Mouse (Mus musculus): Measurements from ENCODE around the gene Hip1. TPM values are rescaled to one million over a fixed set of nuclear protein-coding genes. Genes with fewer than 3 reads are reported as not detected.
A peak's percentile ranks its signal among the peaks of the same experiment; 100 is the strongest.

The Hip1 gene
- total RNA-seq, 2 experiments from 2014 or later, result 54.1 to 58.9 TPM

- intact Hi-C loops (cut with DNase I; ENCODE audit: low total_unique reads), result no loop called here
- no peak for DNase-seq
Observed at GRCm38 (mm10) chr5:135537326-135537725, 7.6 kb downstream of the Hip1 start.

GRCm38 (mm10) chr5:135535867-135536266 is 9.1 kb downstream of the Hip1 start:
- intact Hi-C loops (cut with DNase I; ENCODE audit: low total_unique reads), result no loop called here

GRCm38 (mm10) chr5:135533431-135533830 is 11.5 kb downstream of the Hip1 start:
- intact Hi-C loops (cut with DNase I; ENCODE audit: low total_unique reads), result no loop called here
- peak; percentile 63 for DNase-seq

More at GRCm38 (mm10) chr5:135535867-135536266, 9.1 kb downstream of the Hip1 start:
- DNase-seq, result no peak

GRCm38 (mm10) chr5:135531306-135531845 is 13.5 kb downstream of the Hip1 start:
- no peak for DNase-seq
- intact Hi-C loops (cut with DNase I; ENCODE audit: low total_unique reads), result no loop called here

- intact Hi-C loops (cut with DNase I; ENCODE audit: low total_unique reads), result no loop called here
- DNase-seq, result no peak
Observed at GRCm38 (mm10) chr5:135529964-135530363, 15.0 kb downstream of the Hip1 start.

GRCm38 (mm10) chr5:135529310-135529709 is 15.6 kb downstream of the Hip1 start:
- intact Hi-C loops (cut with DNase I; ENCODE audit: low total_unique reads), result no loop called here
- no peak for DNase-seq

GRCm38 (mm10) chr5:135527986-135528385 is 16.9 kb downstream of the Hip1 start:
- intact Hi-C loops (cut with DNase I; ENCODE audit: low total_unique reads), result no loop called here
- DNase-seq, result no peak

- intact Hi-C loops (cut with DNase I; ENCODE audit: low total_unique reads), result no loop called here
- DNase-seq, result peak; percentile 24
Observed at GRCm38 (mm10) chr5:135524660-135525560, 20.0 kb downstream of the Hip1 start.

GRCm38 (mm10) chr5:135524087-135524486 is 20.8 kb downstream of the Hip1 start:
- intact Hi-C loops (cut with DNase I; ENCODE audit: low total_unique reads), result no loop called here
- DNase-seq, result no peak

- intact Hi-C loops (cut with DNase I; ENCODE audit: low total_unique reads), result no loop called here
- DNase-seq, result peak; percentile 57
Observed at GRCm38 (mm10) chr5:135522111-135522722, 22.7 kb downstream of the Hip1 start.

GRCm38 (mm10) chr5:135517348-135517883 is 27.5 kb downstream of the Hip1 start:
- intact Hi-C loops (cut with DNase I; ENCODE audit: low total_unique reads), result no loop called here
- no peak for DNase-seq

GRCm38 (mm10) chr5:135513131-135513530 is 31.8 kb downstream of the Hip1 start:
- intact Hi-C loops (cut with DNase I; ENCODE audit: low total_unique reads), result loop anchor here (5.0 kb wide), 1 partner anchor 34 kb away; the partner anchor contains the start of gene Hip1
- DNase-seq, result peak; percentile 29

GRCm38 (mm10) chr5:135511105-135511504 is 33.8 kb downstream of the Hip1 start:
- intact Hi-C loops (cut with DNase I; ENCODE audit: low total_unique reads), result loop anchor here (5.0 kb wide), 1 partner anchor 36 kb away; the partner anchor contains the start of gene Hip1
- DNase-seq, result no peak

- no peak for DNase-seq
- intact Hi-C loops (cut with DNase I; ENCODE audit: low total_unique reads), result no loop called here
Observed at GRCm38 (mm10) chr5:135508284-135508683, 36.6 kb downstream of the Hip1 start.

GRCm38 (mm10) chr5:135507561-135508273 is 37.2 kb downstream of the Hip1 start:
- intact Hi-C loops (cut with DNase I; ENCODE audit: low total_unique reads), result no loop called here
- no peak for DNase-seq

GRCm38 (mm10) chr5:135505442-135505841 is 39.5 kb downstream of the Hip1 start:
- intact Hi-C loops (cut with DNase I; ENCODE audit: low total_unique reads), result no loop called here
- DNase-seq, result no peak

GRCm38 (mm10) chr5:135502931-135503330 is 42.0 kb downstream of the Hip1 start:
- DNase-seq, result no peak
- intact Hi-C loops (cut with DNase I; ENCODE audit: low total_unique reads), result no loop called here

GRCm38 (mm10) chr5:135502027-135502426 is 42.9 kb downstream of the Hip1 start:
- DNase-seq, result no peak
- intact Hi-C loops (cut with DNase I; ENCODE audit: low total_unique reads), result no loop called here

GRCm38 (mm10) chr5:135498914-135499313 is 46.0 kb downstream of the Hip1 start:
- intact Hi-C loops (cut with DNase I; ENCODE audit: low total_unique reads), result no loop called here
- DNase-seq, result no peak

All from gastrocnemius, postnatal 14 days (tissue).